Mouse (Mus musculus): ENCODE measurements at regions not wholly inside any gene's neighbourhood (a gene's known extent, or its start where the extent isn't known, plus 50 kb on each side); places are given as distances from the start of the nearest gene placed in this dataset.
"Not testable (repeated sequence)": the region's sequence is repeated elsewhere in the genome, so short reads cannot be mapped to it uniquely, and the experiment has no call there.

GRCm38 (mm10) chr15:96098821-96099220, 188.5 kb upstream of the Arid2 start:
- DNase-seq (ENCODE audit: low read depth, low spot score) = no peak

GRCm38 (mm10) chr15:96099844-96100640, 187.3 kb upstream of the Arid2 start:
- DNase-seq (ENCODE audit: low read depth, low spot score); H3K36me3 ChIP-seq (ENCODE audit: control insufficient read depth, insufficient read depth, low read length, poor library complexity, severe bottlenecking): not testable (repeated sequence)

More at GRCm38 (mm10) chr15:96098821-96099220, 188.5 kb upstream of the Arid2 start:
- H3K27me3 ChIP-seq (ENCODE audit: control insufficient read depth, insufficient read depth, low read length, poor library complexity, severe bottlenecking) = no peaks in the 10 kb centered on the region
- no peaks in the 10 kb centered on the region for H3K36me3 ChIP-seq (ENCODE audit: control insufficient read depth, insufficient read depth, low read length, poor library complexity, severe bottlenecking)

GRCm38 (mm10) chr15:96103737-96104136, 183.6 kb upstream of the Arid2 start:
- no peak for DNase-seq (ENCODE audit: low read depth, low spot score)
- H3K36me3 ChIP-seq (ENCODE audit: control insufficient read depth, insufficient read depth, low read length, poor library complexity, severe bottlenecking) = no peaks in the 10 kb centered on the region
- H3K27me3 ChIP-seq (ENCODE audit: control insufficient read depth, insufficient read depth, low read length, poor library complexity, severe bottlenecking) = no peaks in the 10 kb centered on the region

More at GRCm38 (mm10) chr15:96099844-96100640, 187.3 kb upstream of the Arid2 start:
- not testable (repeated sequence) for H3K27me3 ChIP-seq (ENCODE audit: control insufficient read depth, insufficient read depth, low read length, poor library complexity, severe bottlenecking)

GRCm38 (mm10) chr15:96107503-96107902, 179.8 kb upstream of the Arid2 start:
- H3K27me3 ChIP-seq (ENCODE audit: control insufficient read depth, insufficient read depth, low read length, poor library complexity, severe bottlenecking) = no peaks in the 10 kb centered on the region
- H3K36me3 ChIP-seq (ENCODE audit: control insufficient read depth, insufficient read depth, low read length, poor library complexity, severe bottlenecking) = no peaks in the 10 kb centered on the region
- no peak for DNase-seq (ENCODE audit: low read depth, low spot score)

- H3K27me3 ChIP-seq (ENCODE audit: control insufficient read depth, insufficient read depth, low read length, poor library complexity, severe bottlenecking) = no peaks in the 10 kb centered on the region
- DNase-seq (ENCODE audit: low read depth, low spot score) = no peak
- H3K36me3 ChIP-seq (ENCODE audit: control insufficient read depth, insufficient read depth, low read length, poor library complexity, severe bottlenecking) = no peaks in the 10 kb centered on the region
Measured at GRCm38 (mm10) chr15:96113091-96113490, 174.2 kb upstream of the Arid2 start.

GRCm38 (mm10) chr15:96114616-96115015, 172.7 kb upstream of the Arid2 start:
- H3K36me3 ChIP-seq (ENCODE audit: control insufficient read depth, insufficient read depth, low read length, poor library complexity, severe bottlenecking) = no peaks in the 10 kb centered on the region
- H3K27me3 ChIP-seq (ENCODE audit: control insufficient read depth, insufficient read depth, low read length, poor library complexity, severe bottlenecking) = no peaks in the 10 kb centered on the region
- no peak for DNase-seq (ENCODE audit: low read depth, low spot score)

- no peak for DNase-seq (ENCODE audit: low read depth, low spot score)
- H3K27me3 ChIP-seq (ENCODE audit: control insufficient read depth, insufficient read depth, low read length, poor library complexity, severe bottlenecking) = no peaks in the 10 kb centered on the region
- no peaks in the 10 kb centered on the region for H3K36me3 ChIP-seq (ENCODE audit: control insufficient read depth, insufficient read depth, low read length, poor library complexity, severe bottlenecking)
Measured at GRCm38 (mm10) chr15:96115196-96115595, 172.1 kb upstream of the Arid2 start.

- Histone ChIP-seq H3K27me3 (ENCODE audit: control insufficient read depth, insufficient read depth, low read length, poor library complexity, severe bottlenecking) (no peaks in the 10 kb centered on the region), H3K36me3 (ENCODE audit: control insufficient read depth, insufficient read depth, low read length, poor library complexity, severe bottlenecking) (no peaks in the 10 kb centered on the region)
- DNase-seq (ENCODE audit: low read depth, low spot score) = no peak
Measured at GRCm38 (mm10) chr15:96119240-96119639, 168.1 kb upstream of the Arid2 start.

GRCm38 (mm10) chr15:96124397-96124796, 162.9 kb upstream of the Arid2 start:
- H3K36me3 ChIP-seq (ENCODE audit: control insufficient read depth, insufficient read depth, low read length, poor library complexity, severe bottlenecking) = no peaks in the 10 kb centered on the region
- no peaks in the 10 kb centered on the region for H3K27me3 ChIP-seq (ENCODE audit: control insufficient read depth, insufficient read depth, low read length, poor library complexity, severe bottlenecking)
- no peak for DNase-seq (ENCODE audit: low read depth, low spot score)

- no peaks in the 10 kb centered on the region for H3K27me3 ChIP-seq (ENCODE audit: control insufficient read depth, insufficient read depth, low read length, poor library complexity, severe bottlenecking)
- no peak for DNase-seq (ENCODE audit: low read depth, low spot score)
- no peaks in the 10 kb centered on the region for H3K36me3 ChIP-seq (ENCODE audit: control insufficient read depth, insufficient read depth, low read length, poor library complexity, severe bottlenecking)
Measured at GRCm38 (mm10) chr15:96129699-96130098, 157.6 kb upstream of the Arid2 start.

GRCm38 (mm10) chr15:96130531-96130930, 156.8 kb upstream of the Arid2 start:
- no peak for DNase-seq (ENCODE audit: low read depth, low spot score)
- H3K36me3 ChIP-seq (ENCODE audit: control insufficient read depth, insufficient read depth, low read length, poor library complexity, severe bottlenecking) = no peaks in the 10 kb centered on the region
- no peaks in the 10 kb centered on the region for H3K27me3 ChIP-seq (ENCODE audit: control insufficient read depth, insufficient read depth, low read length, poor library complexity, severe bottlenecking)

GRCm38 (mm10) chr15:96131582-96132091, 155.7 kb upstream of the Arid2 start:
- Histone ChIP-seq H3K27me3 (ENCODE audit: control insufficient read depth, insufficient read depth, low read length, poor library complexity, severe bottlenecking) (no peaks in the 10 kb centered on the region), H3K36me3 (ENCODE audit: control insufficient read depth, insufficient read depth, low read length, poor library complexity, severe bottlenecking) (no peaks in the 10 kb centered on the region)
- DNase-seq (ENCODE audit: low read depth, low spot score) = no peak

- no peak for DNase-seq (ENCODE audit: low read depth, low spot score)
- no peaks in the 10 kb centered on the region for H3K36me3 ChIP-seq (ENCODE audit: control insufficient read depth, insufficient read depth, low read length, poor library complexity, severe bottlenecking)
Measured at GRCm38 (mm10) chr15:96132636-96133035, 154.7 kb upstream of the Arid2 start.

GRCm38 (mm10) chr15:96135250-96135731, 152.0 kb upstream of the Arid2 start:
- H3K27me3 ChIP-seq (ENCODE audit: control insufficient read depth, insufficient read depth, low read length, poor library complexity, severe bottlenecking) = no peaks in the 10 kb centered on the region
- DNase-seq (ENCODE audit: low read depth, low spot score) = no peak
- H3K36me3 ChIP-seq (ENCODE audit: control insufficient read depth, insufficient read depth, low read length, poor library complexity, severe bottlenecking) = no peaks in the 10 kb centered on the region

More at GRCm38 (mm10) chr15:96132636-96133035, 154.7 kb upstream of the Arid2 start:
- H3K27me3 ChIP-seq (ENCODE audit: control insufficient read depth, insufficient read depth, low read length, poor library complexity, severe bottlenecking) = no peaks in the 10 kb centered on the region

GRCm38 (mm10) chr15:96135816-96136215, 151.5 kb upstream of the Arid2 start:
- DNase-seq (ENCODE audit: low read depth, low spot score) = no peak
- Histone ChIP-seq H3K27me3 (ENCODE audit: control insufficient read depth, insufficient read depth, low read length, poor library complexity, severe bottlenecking) (no peaks in the 10 kb centered on the region), H3K36me3 (ENCODE audit: control insufficient read depth, insufficient read depth, low read length, poor library complexity, severe bottlenecking) (no peaks in the 10 kb centered on the region)
